39 mouse cellular contexts compared by ENCODE assay signal in genomic region chr19:53383336-53383735, GRCm38 (mm10). TPM values are rescaled to one million over a fixed set of nuclear protein-coding genes. Genes with fewer than 3 reads are reported as not detected.
"Had no signal": no experiment of that assay in that cellular context is flagged by ENCODE, and none has a peak within 500 bp of the region (broad histone marks: within the 10 kb centered on the region; RNA-seq: fewer than 3 reads in every experiment).

No protein-coding gene starts in this region.

- DNase-seq: cerebellum, adult 8-10 months; cerebellum, adult 9-10 months; cerebellum, adult 9-11 months; cerebellum, postnatal 10 days; cerebellum, postnatal 14 days; cerebellum, postnatal 25 days; cerebellum, postnatal 36 days; embryo, embryonic 11 days; forebrain, postnatal 0 days; gastrocnemius, adult 2 months; gastrocnemius, postnatal 10 days; gastrocnemius, postnatal 14 days; gastrocnemius, postnatal 25 days; gastrocnemius, postnatal 36 days; heart, adult 2 months had no signal

- H3K9ac ChIP-seq: embryonic facial prominence, embryonic 12.5 days; embryonic facial prominence, embryonic 13.5 days; embryonic facial prominence, embryonic 15.5 days; forebrain, embryonic 12.5 days; forebrain, embryonic 13.5 days; forebrain, embryonic 15.5 days; forebrain, postnatal 0 days had no signal

- H3K9me3 ChIP-seq: embryonic facial prominence, embryonic 10.5 days; embryonic facial prominence, embryonic 12.5 days; embryonic facial prominence, embryonic 13.5 days; embryonic facial prominence, embryonic 15.5 days; forebrain, embryonic 10.5 days; forebrain, embryonic 12.5 days; forebrain, embryonic 13.5 days; forebrain, embryonic 15.5 days had no signal

- H3K4me3 ChIP-seq: embryonic facial prominence, embryonic 10.5 days; embryonic facial prominence, embryonic 12.5 days; embryonic facial prominence, embryonic 13.5 days; embryonic facial prominence, embryonic 15.5 days; erythroblast, embryonic 14.5 days; forebrain, embryonic 10.5 days; forebrain, embryonic 12.5 days; forebrain, embryonic 13.5 days; forebrain, embryonic 15.5 days; gastrocnemius, adult 2 months; heart, adult 2 months had no signal

- H3K27me3 ChIP-seq: embryonic facial prominence, embryonic 12.5 days; embryonic facial prominence, embryonic 13.5 days; embryonic facial prominence, embryonic 15.5 days; forebrain, embryonic 12.5 days; forebrain, embryonic 13.5 days; forebrain, embryonic 15.5 days had no signal

- ATAC-seq: forebrain, embryonic 13.5 days; forebrain, embryonic 14.5 days; forebrain, embryonic 15.5 days; forebrain, embryonic 16.5 days; forebrain, postnatal 0 days had no signal

- H3K27ac ChIP-seq: embryonic facial prominence, embryonic 10.5 days; embryonic facial prominence, embryonic 12.5 days; embryonic facial prominence, embryonic 13.5 days; embryonic facial prominence, embryonic 15.5 days; forebrain, embryonic 10.5 days; forebrain, embryonic 12.5 days; forebrain, embryonic 13.5 days; forebrain, embryonic 15.5 days; gastrocnemius, adult 2 months; heart, adult 2 months had no signal

- H3K4me2 ChIP-seq: embryonic facial prominence, embryonic 12.5 days; embryonic facial prominence, embryonic 13.5 days; embryonic facial prominence, embryonic 15.5 days; forebrain, embryonic 12.5 days; forebrain, embryonic 13.5 days; forebrain, embryonic 15.5 days had no signal

- H3K4me1 ChIP-seq: embryonic facial prominence, embryonic 12.5 days; embryonic facial prominence, embryonic 15.5 days; forebrain, embryonic 10.5 days; forebrain, embryonic 12.5 days had no signal

RNA-seq across cellular contexts. Expression of gene Gm10197, which starts 11.8 kb away (rescaled TPM):
- total RNA-seq: common myeloid progenitor, adult 5-6 weeks; forebrain, postnatal 0 days; gastrocnemius, adult 18-20 months; gastrocnemius, adult 2 months; gastrocnemius, adult 8-10 months; gastrocnemius, postnatal 10 days; gastrocnemius, postnatal 14 days; gastrocnemius, postnatal 25 days; gastrocnemius, postnatal 36 days; gastrocnemius, postnatal 4 days; granulocyte monocyte progenitor cell, adult 5-6 weeks; heart, adult 18-20 months; heart, adult 2 months; heart, adult 8-10 months had no signal
- polyA plus RNA-seq: cortical plate, adult 2 months; embryonic facial prominence, embryonic 11.5 days; embryonic facial prominence, embryonic 12.5 days; embryonic facial prominence, embryonic 13.5 days; embryonic facial prominence, embryonic 14.5 days; embryonic facial prominence, embryonic 15.5 days; erythroblast, embryonic 14.5 days; forebrain, embryonic 10.5 days; forebrain, embryonic 11.5 days; forebrain, embryonic 13.5 days; forebrain, embryonic 15.5 days; forebrain, embryonic 16.5 days; forebrain, postnatal 0 days; frontal cortex, adult 2 months; gonadal fat pad, adult 2 months; heart, adult 2 months had no signal
